Mouse (Mus musculus): ENCODE data around the gene Snx30. TPM values are rescaled to one million over a fixed set of nuclear protein-coding genes. Genes with fewer than 3 reads are reported as not detected.

Gene Snx30
- polyA plus RNA-seq, 1 experiment from 2014 or later, result 14.6 TPM

DNA sequence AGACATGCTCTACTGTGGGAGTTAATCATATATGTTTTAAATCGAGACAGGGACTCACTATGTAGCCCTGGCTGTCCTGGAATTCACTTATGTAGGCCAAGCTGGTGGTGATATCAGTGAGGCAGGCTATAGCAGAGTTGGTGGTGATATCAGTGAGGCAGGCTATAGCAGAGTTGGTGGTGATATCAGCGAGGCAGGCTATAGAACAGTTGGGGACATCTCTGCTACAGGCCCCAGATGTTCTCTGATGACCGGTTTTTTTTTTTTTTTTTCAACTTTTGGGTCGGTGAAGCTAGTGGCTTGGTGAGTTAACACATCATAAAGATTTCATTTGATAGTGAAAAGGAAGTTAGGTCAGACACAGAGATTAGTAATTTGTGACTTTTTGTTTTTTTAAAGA, 2.8 kb upstream of the Snx30 start:
- H3K27me3 ChIP-seq (ENCODE audit: insufficient read depth, poor library complexity, severe bottlenecking), result no peaks in the 10 kb centered on the region
- no peaks in the 10 kb centered on the region for H3K9me3 ChIP-seq
- WGBS, result 73% methylated on average over 4 of the region's 4 CpGs
- H3K27ac ChIP-seq, result no peak overlapping the region
- no peak for DNase-seq (ENCODE audit: low spot score)
- no peak overlapping the region for H3K4me3 ChIP-seq
- peaks cover 22% of the 10 kb centered on the region for H3K4me1 ChIP-seq (replicated peaks)
- H3K36me3 ChIP-seq, result no peaks in the 10 kb centered on the region

DNA sequence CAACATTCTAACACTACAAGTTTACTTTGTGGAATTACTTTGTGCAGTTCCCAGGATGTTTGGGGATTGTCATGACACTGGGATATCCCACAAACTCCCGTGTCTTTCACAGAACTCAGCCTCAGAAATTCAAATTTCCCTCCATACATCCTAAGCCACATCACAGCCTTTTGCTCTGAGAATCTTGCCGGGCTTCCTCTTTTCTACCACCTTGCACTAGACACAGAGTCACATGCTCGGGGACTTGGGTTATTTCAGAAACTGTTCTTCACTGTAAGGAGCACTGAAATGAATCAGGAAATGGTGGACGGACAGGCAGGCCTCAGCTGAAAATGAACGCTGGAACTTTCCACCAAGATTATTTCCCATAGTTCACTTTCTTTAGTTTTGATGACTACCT, 2.3 kb upstream of the Snx30 start:
- Histone ChIP-seq H3K4me1 (replicated peaks) (peaks cover 27% of the 10 kb centered on the region), H3K27ac (no peak overlapping the region), H3K9me3 (no peaks in the 10 kb centered on the region), H3K27me3 (ENCODE audit: insufficient read depth, poor library complexity, severe bottlenecking) (no peaks in the 10 kb centered on the region), H3K36me3 (no peaks in the 10 kb centered on the region), H3K4me3 (no peak overlapping the region)
- 81% methylated on average over 5 of the region's 5 CpGs for WGBS
- no peak for DNase-seq (ENCODE audit: low spot score)

- Histone ChIP-seq H3K9me3 (no peaks in the 10 kb centered on the region), H3K36me3 (no peaks in the 10 kb centered on the region), H3K27me3 (ENCODE audit: insufficient read depth, poor library complexity, severe bottlenecking) (no peaks in the 10 kb centered on the region), H3K4me3 (peak overlapping the region; percentile 97), H3K4me1 (replicated peaks) (peaks cover 33% of the 10 kb centered on the region), H3K27ac (no peak overlapping the region)
- WGBS, result 65% methylated on average over 1 of the region's 1 CpGs
- DNase-seq (ENCODE audit: low spot score), result no peak
Observed at GRCm38 (mm10) chr4:59804754-59805153, 886 bp upstream of the Snx30 start.

DNA sequence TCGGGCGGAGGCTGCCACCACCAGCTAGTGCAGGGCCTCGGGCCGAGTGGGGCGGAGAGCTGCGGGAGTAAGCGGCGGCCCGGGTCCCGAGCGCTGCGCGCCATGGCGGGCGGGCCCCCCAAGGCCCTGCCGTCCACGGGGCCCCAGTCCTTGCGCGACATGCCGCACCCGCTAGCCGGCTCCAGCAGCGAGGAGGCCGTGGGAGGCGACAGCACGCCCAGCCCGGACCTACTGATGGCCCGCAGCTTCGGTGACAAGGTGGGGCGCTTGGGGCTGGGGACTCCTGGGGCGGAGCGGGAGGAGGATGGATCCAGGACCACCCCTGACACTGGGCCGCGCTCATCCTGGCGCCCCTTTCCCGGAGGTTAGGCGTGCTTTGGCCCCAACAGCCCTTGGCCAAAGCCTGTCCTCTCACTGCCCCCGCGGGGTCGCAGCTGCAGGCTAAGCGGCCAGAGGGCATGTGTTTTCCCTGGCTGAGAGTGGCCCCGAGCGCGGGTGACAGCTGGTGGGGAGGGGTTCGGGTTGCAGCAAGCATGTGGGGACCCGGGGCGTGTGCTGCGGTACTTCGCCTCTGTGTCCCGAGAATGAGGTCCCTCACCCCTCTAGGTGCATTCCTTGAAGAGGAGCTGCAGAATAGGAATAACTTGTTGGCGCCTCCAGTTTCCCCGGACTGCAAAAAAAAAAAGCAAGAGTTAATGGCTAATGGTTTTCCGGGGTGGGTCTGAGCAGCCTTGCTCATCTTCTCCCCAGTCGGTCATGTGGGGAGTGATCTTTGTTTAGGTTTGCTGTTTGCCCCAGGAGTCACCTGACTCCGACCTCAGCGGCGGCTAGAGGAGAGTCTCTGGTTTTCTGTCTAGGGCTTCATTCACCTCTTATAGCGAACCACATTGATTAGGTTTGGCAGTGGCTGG, 583 bp downstream of the Snx30 start:
- peak; percentile 71 for DNase-seq (ENCODE audit: low spot score)
- peaks cover 33% of the 10 kb centered on the region for H3K4me1 ChIP-seq (replicated peaks)
- peak overlapping the region; percentile 97 for H3K4me3 ChIP-seq
- WGBS, result under 1% methylated on average over 58 of the region's 58 CpGs
- H3K27me3 ChIP-seq (ENCODE audit: insufficient read depth, poor library complexity, severe bottlenecking), result no peaks in the 10 kb centered on the region
- H3K27ac ChIP-seq, result peak overlapping the region; percentile 96
- no peaks in the 10 kb centered on the region for H3K36me3 ChIP-seq
- no peaks in the 10 kb centered on the region for H3K9me3 ChIP-seq

GRCm38 (mm10) chr4:59806879-59807195, 1.2 kb downstream of the Snx30 start:
- Histone ChIP-seq H3K36me3 (no peaks in the 10 kb centered on the region), H3K4me1 (replicated peaks) (peaks cover 33% of the 10 kb centered on the region), H3K27ac (peak overlapping the region; percentile 96), H3K4me3 (peak overlapping the region; percentile 97), H3K9me3 (no peaks in the 10 kb centered on the region), H3K27me3 (ENCODE audit: insufficient read depth, poor library complexity, severe bottlenecking) (no peaks in the 10 kb centered on the region)
- DNase-seq (ENCODE audit: low spot score), result peak; percentile 76
- 2% methylated on average over 9 of the region's 9 CpGs for WGBS

- Histone ChIP-seq H3K36me3 (no peaks in the 10 kb centered on the region), H3K27me3 (ENCODE audit: insufficient read depth, poor library complexity, severe bottlenecking) (no peaks in the 10 kb centered on the region), H3K4me3 (peak overlapping the region; percentile 97), H3K9me3 (no peaks in the 10 kb centered on the region), H3K27ac (peak overlapping the region; percentile 96), H3K4me1 (replicated peaks) (peaks cover 33% of the 10 kb centered on the region)
- no peak for DNase-seq (ENCODE audit: low spot score)
- WGBS, result 59% methylated on average over 2 of the region's 2 CpGs
Observed at GRCm38 (mm10) chr4:59807521-59807920, 1.9 kb downstream of the Snx30 start.

DNA sequence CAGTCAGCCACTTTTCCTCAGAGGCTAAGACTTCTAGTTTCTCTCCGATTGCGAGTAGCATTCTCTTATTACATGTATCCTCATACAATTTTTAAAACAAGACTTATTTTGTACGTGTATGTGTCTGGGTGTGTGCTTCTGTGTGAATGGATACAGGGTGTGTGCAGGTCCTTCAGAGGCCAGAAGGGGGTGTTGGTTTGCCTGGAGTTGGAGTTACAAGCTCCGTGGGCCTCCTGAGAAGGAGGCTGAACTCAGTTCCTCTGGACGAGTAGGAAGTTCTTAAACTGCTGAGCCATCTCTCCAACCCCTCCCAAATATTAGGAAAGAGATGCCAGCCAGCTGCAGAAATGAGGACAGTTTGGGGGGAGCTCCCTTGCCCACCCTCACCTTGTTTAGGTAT, 2.8 kb downstream of the Snx30 start:
- DNase-seq (ENCODE audit: low spot score), result no peak
- peaks cover 33% of the 10 kb centered on the region for H3K4me1 ChIP-seq (replicated peaks)
- H3K4me3 ChIP-seq, result no peak overlapping the region
- H3K9me3 ChIP-seq, result no peaks in the 10 kb centered on the region
- no peaks in the 10 kb centered on the region for H3K27me3 ChIP-seq (ENCODE audit: insufficient read depth, poor library complexity, severe bottlenecking)
- 81% methylated on average over 5 of the region's 5 CpGs for WGBS
- H3K36me3 ChIP-seq, result no peaks in the 10 kb centered on the region
- H3K27ac ChIP-seq, result no peak overlapping the region

DNA sequence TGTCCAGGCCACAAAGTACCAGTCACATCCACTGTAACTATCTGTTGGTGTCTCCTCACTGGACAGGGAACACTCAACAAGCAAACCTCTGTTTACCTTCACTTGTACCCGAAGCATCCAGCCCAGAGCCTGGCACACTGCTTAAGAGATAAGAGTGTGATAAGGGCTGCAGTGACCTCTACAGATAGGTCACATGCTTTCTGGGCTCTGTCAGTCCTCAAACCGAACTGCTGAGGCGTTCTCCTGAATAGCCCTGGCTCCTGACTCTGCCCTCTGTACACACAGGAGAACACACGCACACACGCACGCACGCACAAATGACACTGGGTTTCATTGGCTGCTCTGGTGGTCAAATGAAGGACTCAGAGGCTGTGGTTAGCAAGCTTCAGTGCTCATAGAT, 8.5 kb downstream of the Snx30 start:
- no peak for DNase-seq (ENCODE audit: low spot score)
- Histone ChIP-seq H3K36me3 (no peaks in the 10 kb centered on the region), H3K4me1 (replicated peaks) (peaks cover 39% of the 10 kb centered on the region), H3K9me3 (no peaks in the 10 kb centered on the region), H3K4me3 (no peak overlapping the region), H3K27me3 (ENCODE audit: insufficient read depth, poor library complexity, severe bottlenecking) (no peaks in the 10 kb centered on the region), H3K27ac (no peak overlapping the region; the same call in 1 of the 2 replicates)
- 83% methylated on average over 7 of the region's 7 CpGs for WGBS

DNA sequence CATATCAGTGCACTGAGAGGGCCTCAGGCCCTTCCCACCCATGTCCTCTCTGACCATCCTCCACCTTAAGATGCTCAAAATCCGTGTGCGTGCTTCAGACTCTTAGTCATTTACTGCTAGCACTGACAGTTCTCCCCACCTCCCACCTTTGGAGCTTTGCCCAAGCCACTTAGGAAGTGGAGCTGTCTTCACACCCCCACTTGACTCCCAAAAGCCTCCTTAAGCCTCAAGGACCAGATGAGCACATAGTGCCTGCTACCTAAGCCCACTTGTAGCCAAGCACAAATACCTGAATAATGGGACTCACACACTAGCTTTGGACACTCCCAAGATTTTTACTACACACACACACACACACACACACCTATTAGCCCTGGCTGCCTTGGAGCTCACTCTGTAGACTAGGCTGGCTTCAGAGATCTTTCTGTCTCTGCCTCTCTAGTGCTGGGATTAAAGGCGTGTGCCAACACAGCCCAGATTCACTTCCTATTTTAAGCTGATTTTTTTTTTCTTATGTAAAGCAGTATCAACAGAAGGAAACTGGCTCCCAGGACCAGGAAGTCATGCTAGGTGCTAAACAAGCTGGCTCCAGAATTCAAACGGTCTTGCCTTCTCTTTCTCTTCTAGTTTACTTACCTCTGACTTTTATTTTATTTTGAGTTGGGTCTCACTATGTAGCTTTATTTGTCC, 9.6 kb downstream of the Snx30 start:
- Histone ChIP-seq H3K4me1 (replicated peaks) (peaks cover 49% of the 10 kb centered on the region), H3K27ac (no peak overlapping the region), H3K4me3 (no peak overlapping the region), H3K9me3 (no peaks in the 10 kb centered on the region), H3K36me3 (no peaks in the 10 kb centered on the region), H3K27me3 (ENCODE audit: insufficient read depth, poor library complexity, severe bottlenecking) (no peaks in the 10 kb centered on the region)
- DNase-seq (ENCODE audit: low spot score), result no peak
- 92% methylated on average over 4 of the region's 4 CpGs for WGBS

DNA sequence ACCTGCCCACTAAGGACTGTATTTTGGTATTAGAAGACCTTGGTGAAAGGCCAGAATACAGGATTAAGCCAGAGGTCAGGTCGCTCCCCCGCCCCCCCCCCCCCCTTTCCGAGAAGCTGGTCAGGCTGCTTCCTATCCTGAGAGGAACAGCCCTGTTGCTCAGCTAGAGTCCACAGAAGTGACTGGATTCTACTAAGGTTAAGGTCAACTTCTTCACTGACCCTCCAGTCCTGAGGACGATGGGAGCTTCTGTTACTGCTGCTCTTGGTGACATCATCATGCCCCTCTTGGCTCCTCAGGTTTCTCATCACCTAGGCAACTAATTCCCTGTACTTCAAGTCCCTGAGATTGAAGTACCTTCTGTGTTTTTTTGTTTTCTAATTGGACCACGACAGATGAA, 10.4 kb downstream of the Snx30 start:
- 54% methylated on average over 5 of the region's 5 CpGs for WGBS
- Histone ChIP-seq H3K27me3 (ENCODE audit: insufficient read depth, poor library complexity, severe bottlenecking) (no peaks in the 10 kb centered on the region), H3K4me3 (no peak overlapping the region), H3K9me3 (no peaks in the 10 kb centered on the region), H3K4me1 (replicated peaks) (peaks cover 49% of the 10 kb centered on the region), H3K27ac (no peak overlapping the region), H3K36me3 (no peaks in the 10 kb centered on the region)
- DNase-seq (ENCODE audit: low spot score), result no peak

GRCm38 (mm10) chr4:59816477-59816876, 10.8 kb downstream of the Snx30 start:
- peaks cover 49% of the 10 kb centered on the region for H3K4me1 ChIP-seq (replicated peaks)
- H3K9me3 ChIP-seq, result no peaks in the 10 kb centered on the region
- no peaks in the 10 kb centered on the region for H3K27me3 ChIP-seq (ENCODE audit: insufficient read depth, poor library complexity, severe bottlenecking)
- 79% methylated on average over 9 of the region's 9 CpGs for WGBS
- H3K27ac ChIP-seq, result no peak overlapping the region
- no peak for DNase-seq (ENCODE audit: low spot score)
- no peaks in the 10 kb centered on the region for H3K36me3 ChIP-seq
- no peak overlapping the region for H3K4me3 ChIP-seq

- H3K27ac ChIP-seq, result peak overlapping the region; percentile 81; the same call in 1 of the 2 replicates
- WGBS, result 75% methylated on average over 5 of the region's 5 CpGs
- no peaks in the 10 kb centered on the region for H3K9me3 ChIP-seq
- no peaks in the 10 kb centered on the region for H3K36me3 ChIP-seq
- H3K4me1 ChIP-seq (replicated peaks), result peaks cover 49% of the 10 kb centered on the region
- no peak for DNase-seq (ENCODE audit: low spot score)
- no peaks in the 10 kb centered on the region for H3K27me3 ChIP-seq (ENCODE audit: insufficient read depth, poor library complexity, severe bottlenecking)
- H3K4me3 ChIP-seq, result no peak overlapping the region
Observed at GRCm38 (mm10) chr4:59817790-59818189, 12.2 kb downstream of the Snx30 start.

GRCm38 (mm10) chr4:59818498-59818897, 12.9 kb downstream of the Snx30 start:
- Histone ChIP-seq H3K36me3 (no peaks in the 10 kb centered on the region), H3K27me3 (ENCODE audit: insufficient read depth, poor library complexity, severe bottlenecking) (no peaks in the 10 kb centered on the region), H3K4me1 (replicated peaks) (peaks cover 53% of the 10 kb centered on the region), H3K27ac (peak overlapping the region; percentile 81), H3K9me3 (no peaks in the 10 kb centered on the region), H3K4me3 (no peak overlapping the region)
- 77% methylated on average over 10 of the region's 10 CpGs for WGBS
- no peak for DNase-seq (ENCODE audit: low spot score)

All from hindbrain, embryonic 10.5 days (tissue).